Mouse (Mus musculus) small intestine, adult 2 months (tissue): ENCODE results near the gene Fzd2. TPM values are rescaled to one million over a fixed set of nuclear protein-coding genes. Genes with fewer than 3 reads are reported as not detected.

Source experiments
- H3K27ac ChIP-seq: fragments of 200-500 bp; 2 replicates; pipeline ENCODE4 v1.5.1; 2012; ENCODE audit warnings: low read depth, low read length, control low read depth, inconsistent platforms; ENCODE audit not compliant: insufficient read depth
- H3K27me3 ChIP-seq: fragments of 200-500 bp; 2 replicates; pipeline ENCODE4 v1.6.1; 2012; ENCODE audit warnings: mild to moderate bottlenecking, moderate library complexity, low read length, inconsistent platforms; ENCODE audit not compliant: control insufficient read depth, insufficient read depth
- H3K36me3 ChIP-seq: fragments of 200-500 bp; 2 replicates; pipeline ENCODE4 v1.6.1; 2012; ENCODE audit warnings: mild to moderate bottlenecking, low read length, control low read depth, inconsistent platforms; ENCODE audit not compliant: control insufficient read depth, insufficient read depth
- H3K4me1 ChIP-seq: fragments of 200-500 bp; 2 replicates; pipeline ENCODE4 v1.6.1; 2012; ENCODE audit warnings: low read length, inconsistent platforms, mixed read lengths; ENCODE audit not compliant: control insufficient read depth, insufficient read depth, insufficient read length
- H3K4me3 ChIP-seq: fragments of 200-500 bp; 2 replicates; pipeline ENCODE4 v1.5.1; 2012; ENCODE audit warnings: low read depth, mild to moderate bottlenecking, control low read depth, inconsistent platforms, low read length, moderate library complexity
- CTCF ChIP-seq: fragments of 200-500 bp; IDR thresholded peaks from 2 replicates; pipeline ENCODE4 v1.5.1; 2012; ENCODE audit warnings: low read depth, mild to moderate bottlenecking, control low read depth, inconsistent platforms, low read length, moderate library complexity, mixed read lengths; ENCODE audit not compliant: insufficient replicate concordance, insufficient read length; ENCODE audit errors: extremely low read depth
- POLR2A ChIP-seq: fragments of 200-500 bp; IDR thresholded peaks from 2 replicates; pipeline ENCODE4 v1.6.1; 2012; ENCODE audit warnings: low read depth, mild to moderate bottlenecking, control low read depth, inconsistent platforms, low read length, moderate library complexity
- WGBS: fragments of 180-500 bp; shearing (Covaris S2); methylation state at CpG from one replicate; pipeline ENCODE4 v1.1.7; 2018; 5-methylcytosine and 5-hydroxymethylcytosine counted together
- polyA plus RNA-seq: library from polyadenylated mRNA; depleted of rRNA; stranded (reverse); fragments of >200 nt; gene quantifications from 2 replicates; pipeline ENCODE4 v1.2.3, GENCODE M21; 2012; rRNA removed

The Fzd2 gene
- polyA plus RNA-seq, 1 experiment = 12.4 TPM

DNA sequence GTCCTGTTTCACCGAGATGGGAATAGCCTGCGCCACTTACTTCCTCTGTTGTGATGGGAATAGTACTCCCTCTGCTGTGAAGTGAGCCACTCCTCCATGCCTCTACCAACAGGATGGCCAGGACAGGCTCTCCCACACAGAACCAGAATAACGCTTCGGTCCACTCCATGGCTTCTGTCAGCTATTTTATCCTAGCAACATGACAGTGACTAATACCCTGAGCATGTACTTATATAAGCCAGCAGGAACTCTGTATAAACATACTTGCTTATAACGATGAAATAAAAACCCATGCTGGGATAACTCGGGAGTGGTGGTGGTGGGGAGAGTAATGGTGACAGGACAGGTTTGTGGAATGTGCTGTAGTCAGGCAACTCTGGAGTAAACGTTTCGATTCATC, 51.7 kb downstream of the Fzd2 start:
- no peaks in the 10 kb centered on the region for H3K27me3 ChIP-seq
- H3K4me1 ChIP-seq = peaks cover 4% of the 10 kb centered on the region
- no peak overlapping the region for H3K27ac ChIP-seq
- WGBS = 60% methylated on average over 8 of the region's 8 CpGs
- no peaks in the 10 kb centered on the region for H3K36me3 ChIP-seq
- H3K4me3 ChIP-seq = no peak overlapping the region
- TF ChIP-seq POLR2A (no peak), CTCF (no peak)

- H3K36me3 ChIP-seq = no peaks in the 10 kb centered on the region
- H3K27me3 ChIP-seq = no peaks in the 10 kb centered on the region
- no peak overlapping the region for H3K27ac ChIP-seq
- H3K4me3 ChIP-seq = no peak overlapping the region
- peak; percentile 11; the same call in 1 of the 2 replicates for TF ChIP-seq CTCF
- no peak for TF ChIP-seq POLR2A
- H3K4me1 ChIP-seq = peaks cover 4% of the 10 kb centered on the region
- 5% methylated on average over 4 of the region's 4 CpGs for WGBS
Observed at GRCm38 (mm10) chr11:102656326-102656926, 52.2 kb downstream of the Fzd2 start.

- peaks cover 4% of the 10 kb centered on the region for H3K4me1 ChIP-seq
- no peak overlapping the region for H3K4me3 ChIP-seq
- H3K36me3 ChIP-seq = no peaks in the 10 kb centered on the region
- no peaks in the 10 kb centered on the region for H3K27me3 ChIP-seq
- no peak overlapping the region for H3K27ac ChIP-seq
- TF ChIP-seq POLR2A (no peak), CTCF (no peak)
- WGBS = 28% methylated on average over 6 of the region's 6 CpGs
Observed at GRCm38 (mm10) chr11:102656931-102657330, 52.7 kb downstream of the Fzd2 start.

Other genes starting within 250 kb of the Fzd2 start
- not detected in 2 replicates for gene Slc4a1, start 238.2 kb upstream of the Fzd2 start, polyA plus RNA-seq
- 2.5 and 6.5 TPM in 2 replicates for gene Rundc3a, start 211.0 kb upstream of the Fzd2 start, polyA plus RNA-seq
- 322 and 403 TPM in 2 replicates for gene Slc25a39, start 196.4 kb upstream of the Fzd2 start, polyA plus RNA-seq
- gene Grn, start 174.1 kb upstream of the Fzd2 start, polyA plus RNA-seq = 76.0 and 111 TPM in 2 replicates
- gene Fam171a2, start 156.7 kb upstream of the Fzd2 start, polyA plus RNA-seq = 5.4 and 5.9 TPM in 2 replicates
- gene Itga2b, start 134.3 kb upstream of the Fzd2 start, polyA plus RNA-seq = 2.0 and 3.9 TPM in 2 replicates
- 8.2 and 26.3 TPM in 2 replicates for gene Gpatch8, start 48.0 kb upstream of the Fzd2 start, polyA plus RNA-seq
- 0.42 and 0.51 TPM in 2 replicates for gene Gm11627, start 24.9 kb upstream of the Fzd2 start, polyA plus RNA-seq
- gene Meioc, start 59.3 kb downstream of the Fzd2 start, polyA plus RNA-seq = not detected in 2 replicates
- 1.4 and 2.5 TPM in 2 replicates for gene Ccdc43, start 93.4 kb downstream of the Fzd2 start, polyA plus RNA-seq
- gene Adam11, start 157.0 kb downstream of the Fzd2 start, polyA plus RNA-seq = 3.1 TPM in 2 replicates
- 0.70 and 1.4 TPM in 2 replicates for gene Gjc1, start 215.3 kb downstream of the Fzd2 start, polyA plus RNA-seq
- gene Higd1b, start 231.5 kb downstream of the Fzd2 start, polyA plus RNA-seq = 0.34 TPM in 1 of 2 replicates, not detected in the other